Mouse (Mus musculus): ENCODE results near the gene Pbx4. TPM values are rescaled to one million over a fixed set of nuclear protein-coding genes. Genes with fewer than 3 reads are reported as not detected.

Gene Pbx4
- total and polyA plus RNA-seq, 3 experiments, result 1.0 to 5.9 (median 2.4) TPM

- Histone ChIP-seq H3K4me3 (replicated peaks in 1 of 3; ENCODE audit: low read depth in 2 of 3, low read length in 2 of 3, poor library complexity in 1 of 3) (peak overlapping the region in 1 of 3 experiments; percentile 24), H3K9ac (ENCODE audit: insufficient read depth, low read depth) (no peak overlapping the region), H3K9me3 (replicated peaks; ENCODE audit: low read length) (no peaks in the 10 kb centered on the region), H3K36me3 (replicated peaks in 1 of 2; ENCODE audit: control insufficient read depth in 1 of 2, insufficient read depth in 1 of 2, low read length in 1 of 2) (peaks cover 24 to 65% of the 10 kb centered on the region in 2 experiments), H3K4me1 (ENCODE audit: control insufficient read depth in 1 of 2, insufficient read depth in 2 of 2) (peaks cover 2 to 15% of the 10 kb centered on the region in 2 experiments; a peak in 2 of 4 replicates), H3K79me2 (replicated peaks; ENCODE audit: control insufficient read depth, extremely low read depth, insufficient read depth, poor library complexity, severe bottlenecking) (no peaks in the 10 kb centered on the region), H3K27me3 (replicated peaks) (no peaks in the 10 kb centered on the region), H3K4me2 (ENCODE audit: insufficient read depth, low read depth, poor library complexity, severe bottlenecking) (no peak overlapping the region), H3K27ac (ENCODE audit: insufficient read depth, low read depth) (no peak overlapping the region)
- in situ Hi-C loops (cut with MboI; ENCODE audit: low pct_ligation_motif_present, low pct_unique_long_range_greater_than_20kb, low sequenced_read_pairs) (no loop called here), dilution Hi-C loops (cut with MboI; ENCODE audit: extremely low pct_ligation_motif_present, extremely low pct_unique_long_range_greater_than_20kb, low sequenced_read_pairs) (no loop called here)
- DNase-seq (ENCODE audit: extremely low read depth), result no peak
- TF ChIP-seq ZC3H11A (IDR thresholded peaks at IDR 0.05; ENCODE audit: low read depth, low read length) (no peak), ZKSCAN1 (IDR thresholded peaks at IDR 0.05; ENCODE audit: borderline replicate concordance, low read depth, low read length) (no peak), JUN (IDR thresholded peaks at IDR 0.05; ENCODE audit: insufficient read depth, low read depth, low read length) (no peak), PAX5 (IDR thresholded peaks at IDR 0.05; ENCODE audit: low read length) (no peak), MAFK (IDR thresholded peaks at IDR 0.05; ENCODE audit: insufficient replicate concordance, low read length) (no peak), TCF12 (IDR thresholded peaks at IDR 0.05; ENCODE audit: low read depth, low read length) (no peak), MEF2A (IDR thresholded peaks at IDR 0.05; ENCODE audit: borderline replicate concordance, low read depth, low read length) (no peak), HCFC1 (IDR thresholded peaks at IDR 0.05; ENCODE audit: low read depth, low read length) (no peak), MAZ (IDR thresholded peaks at IDR 0.05; ENCODE audit: low read depth, low read length) (no peak), POLR2AphosphoS2 (IDR thresholded peaks at IDR 0.05; ENCODE audit: low read depth, low read length) (no peak), MYC (IDR thresholded peaks at IDR 0.05; ENCODE audit: low read depth, low read length) (no peak), UBTF (IDR thresholded peaks at IDR 0.05; ENCODE audit: low read depth, low read length) (no peak), NRF1 (IDR thresholded peaks at IDR 0.05; ENCODE audit: low read depth, low read length) (no peak), GABPA (IDR thresholded peaks at IDR 0.05; ENCODE audit: insufficient replicate concordance, low read depth, low read length) (no peak), ZNF384 (IDR thresholded peaks at IDR 0.05; ENCODE audit: low read depth, low read length) (no peak)
These were observed 56.6 kb downstream of the Pbx4 start for GRCm38 (mm10) chr8:69888902-69889301.

GRCm38 (mm10) chr8:69890813-69891241 is 58.5 kb downstream of the Pbx4 start:
- in situ Hi-C loops (cut with MboI; ENCODE audit: low pct_ligation_motif_present, low pct_unique_long_range_greater_than_20kb, low sequenced_read_pairs) (no loop called here), dilution Hi-C loops (cut with MboI; ENCODE audit: extremely low pct_ligation_motif_present, extremely low pct_unique_long_range_greater_than_20kb, low sequenced_read_pairs) (no loop called here)
- Histone ChIP-seq H3K79me2 (replicated peaks; ENCODE audit: control insufficient read depth, extremely low read depth, insufficient read depth, poor library complexity, severe bottlenecking) (peaks cover 5% of the 10 kb centered on the region), H3K4me1 (ENCODE audit: control insufficient read depth in 1 of 2, insufficient read depth in 2 of 2) (peaks cover 11 to 18% of the 10 kb centered on the region in 2 experiments), H3K27me3 (replicated peaks) (no peaks in the 10 kb centered on the region), H3K27ac (ENCODE audit: insufficient read depth, low read depth) (no peak overlapping the region), H3K4me3 (replicated peaks in 1 of 3; ENCODE audit: low read depth in 2 of 3, low read length in 2 of 3, poor library complexity in 1 of 3) (no peak overlapping the region), H3K4me2 (ENCODE audit: insufficient read depth, low read depth, poor library complexity, severe bottlenecking) (no peak overlapping the region), H3K9ac (ENCODE audit: insufficient read depth, low read depth) (no peak overlapping the region), H3K9me3 (replicated peaks; ENCODE audit: low read length) (no peaks in the 10 kb centered on the region), H3K36me3 (replicated peaks in 1 of 2; ENCODE audit: control insufficient read depth in 1 of 2, insufficient read depth in 1 of 2, low read length in 1 of 2) (peaks cover 35 to 84% of the 10 kb centered on the region in 2 experiments)
- no peak for DNase-seq (ENCODE audit: extremely low read depth)
- TF ChIP-seq CTCF (conservative IDR thresholded peaks at IDR 0.05 in 1 of 2, IDR thresholded peaks at IDR 0.05 in 1 of 2; ENCODE audit: low read depth in 2 of 2, low read length in 2 of 2), result peak in 1 of 2 experiments; percentile 47; a peak in 2 of 4 replicates
- no peak for TF ChIP-seq ZKSCAN1 (IDR thresholded peaks at IDR 0.05; ENCODE audit: borderline replicate concordance, low read depth, low read length)
- peak; percentile 28; the same call in 1 of the 2 replicates for TF ChIP-seq SMC3 (IDR thresholded peaks at IDR 0.05; ENCODE audit: low read depth, low read length)

Data from CH12.LX (cell line).